Mouse (Mus musculus) E14TG2a.4 (cell line): ENCODE results near the gene Gm17349.

ENCODE experiments used
- CTCF ChIP-seq: conservative IDR thresholded peaks from 2 replicates; pipeline ENCODE4 v1.5.1; 2014; ENCODE audit warnings: low read length
- POU5F1 ChIP-seq: IDR thresholded peaks from 2 replicates; pipeline ENCODE4 v1.6.1; 2014; ENCODE audit warnings: low read length, borderline replicate concordance

- TF ChIP-seq CTCF (no peak), POU5F1 (no peak)
These were observed 22.9 kb upstream of the Gm17349 start for GRCm38 (mm10) chr15:99728211-99728610.
